Comparison of ENCODE assay signal across 9 mouse cellular contexts in the genomic region with DNA sequence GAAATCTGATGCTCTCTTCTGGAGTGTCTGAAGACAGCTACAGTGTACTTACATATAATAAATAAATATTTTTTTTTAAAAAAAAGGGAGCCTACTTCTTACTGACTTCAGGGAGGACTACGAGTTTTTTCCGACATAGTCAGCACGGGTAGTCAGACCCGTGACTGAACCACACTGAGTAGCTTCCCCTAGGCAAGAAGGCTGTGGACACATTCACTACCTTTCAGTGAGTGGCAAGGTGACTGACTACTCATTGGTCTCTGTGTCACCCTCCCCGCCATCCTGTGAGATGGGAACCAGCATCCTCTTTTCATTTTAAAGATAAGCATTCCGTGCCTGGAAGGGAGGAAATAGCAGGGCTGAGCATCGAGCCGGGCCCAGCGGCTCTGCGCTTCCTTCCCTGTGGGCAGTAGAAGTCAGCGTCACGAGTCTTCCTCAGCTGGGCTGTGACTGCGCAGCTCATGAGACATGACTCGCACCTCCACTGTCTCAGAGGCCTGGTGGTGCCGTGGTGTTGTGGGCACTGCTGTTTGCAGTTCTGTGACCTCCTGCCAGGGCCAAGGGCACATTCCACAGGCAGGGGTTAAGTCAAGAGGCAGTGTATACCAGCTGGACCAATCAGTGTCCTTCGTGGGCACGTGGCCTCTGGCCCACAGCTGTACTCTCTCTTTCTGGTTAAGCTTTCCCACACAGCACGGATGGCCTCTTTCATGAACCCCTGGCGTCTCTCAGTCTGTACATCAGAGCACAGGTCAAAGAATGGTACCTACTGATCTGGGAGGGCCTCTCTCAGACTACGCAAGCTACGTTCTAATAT. TPM values are rescaled to one million over a fixed set of nuclear protein-coding genes. Genes with fewer than 3 reads are reported as not detected.
DNase-seq lines count a peak whose midpoint lies in the region; ATAC-seq and TF ChIP-seq lines count a peak whose summit lies in the region.
"Had no signal": no experiment of that assay in that cellular context is flagged by ENCODE, and none has a peak within 500 bp of the region (broad histone marks: within the 10 kb centered on the region; RNA-seq: fewer than 3 reads in every experiment).

No protein-coding gene starts in this region.

- H3K4me3 ChIP-seq in lung, postnatal 0 days (ENCODE audit: low read depth, low read length): no peak overlapping the region
- no peak overlapping the region for H3K4me3 ChIP-seq in midbrain, embryonic 16.5 days (ENCODE audit: low read depth, low read length)
- H3K4me3 ChIP-seq: lung, embryonic 15.5 days had no signal

- ATAC-seq in lung, postnatal 0 days: peak; percentile 35
- no peak for ATAC-seq in midbrain, embryonic 16.5 days
- no peak for ATAC-seq in cerebellum, adult (ENCODE audit: insufficient number of reproducible peaks, low FRiP score, low TSS enrichment)

- H3K9ac ChIP-seq in lung, postnatal 0 days (replicated peaks; ENCODE audit: low read depth): no peak overlapping the region
- no peak overlapping the region for H3K9ac ChIP-seq in midbrain, embryonic 16.5 days (ENCODE audit: low read depth, low read length)
- H3K9ac ChIP-seq: lung, embryonic 15.5 days had no signal

- no peaks in the 10 kb centered on the region for H3K27me3 ChIP-seq in lung, postnatal 0 days (replicated peaks; ENCODE audit: insufficient read depth, low read length)
- no peaks in the 10 kb centered on the region for H3K27me3 ChIP-seq in midbrain, embryonic 16.5 days (ENCODE audit: control insufficient read depth, insufficient read depth, low read depth, low read length)
- H3K27me3 ChIP-seq: lung, embryonic 15.5 days had no signal

- no peaks in the 10 kb centered on the region for H3K4me1 ChIP-seq in lung, postnatal 0 days (ENCODE audit: insufficient read depth, low read depth, low read length)
- H3K4me1 ChIP-seq in midbrain, embryonic 16.5 days (ENCODE audit: control insufficient read depth, insufficient read depth, low read length): no peaks in the 10 kb centered on the region

- no peaks in the 10 kb centered on the region for H3K9me3 ChIP-seq in lung, postnatal 0 days (ENCODE audit: low read length)
- no peaks in the 10 kb centered on the region for H3K9me3 ChIP-seq in midbrain, embryonic 16.5 days (replicated peaks; ENCODE audit: control insufficient read depth, low read length, poor library complexity, severe bottlenecking)
- H3K9me3 ChIP-seq: lung, embryonic 15.5 days had no signal

- no peak overlapping the region for H3K27ac ChIP-seq in lung, postnatal 0 days (ENCODE audit: low read length)
- no peak overlapping the region for H3K27ac ChIP-seq in midbrain, embryonic 16.5 days (ENCODE audit: low read length)
- H3K27ac ChIP-seq: lung, embryonic 15.5 days had no signal

- no peak for TF ChIP-seq CTCF in lung, postnatal 0 days (IDR thresholded peaks at IDR 0.05)

- DNase-seq in frontal cortex, postnatal 10 days (ENCODE audit: low spot score in 2 of 2): peak; percentile 14 to 25
- DNase-seq in frontal cortex, postnatal 25 days (ENCODE audit: low spot score in 2 of 2): no peak
- DNase-seq in 416B (ENCODE audit: low read depth): peak; percentile 92
- DNase-seq in heart, adult 8-10 months (ENCODE audit: low spot score): peak; percentile 39
- DNase-seq in lung, postnatal 0 days (ENCODE audit: low spot score): peak; percentile 22
- peak; percentile 20 to 29 for DNase-seq in thymus, adult 18-20 months

- no peak overlapping the region for H3K4me2 ChIP-seq in lung, postnatal 0 days (replicated peaks; ENCODE audit: low read depth, low read length)
- H3K4me2 ChIP-seq in midbrain, embryonic 16.5 days (ENCODE audit: low read length): no peak overlapping the region
- H3K4me2 ChIP-seq: lung, embryonic 15.5 days had no signal

- TF ChIP-seq EP300 in lung, postnatal 0 days (IDR thresholded peaks at IDR 0.05): no peak

- no peaks in the 10 kb centered on the region for H3K36me3 ChIP-seq in lung, postnatal 0 days (ENCODE audit: insufficient read depth, low read length)
- no peaks in the 10 kb centered on the region for H3K36me3 ChIP-seq in midbrain, embryonic 16.5 days (ENCODE audit: control insufficient read depth, insufficient read depth, low read length)
- H3K36me3 ChIP-seq: lung, embryonic 15.5 days had no signal

- 40% methylated on average over 21 of the region's 21 CpGs for WGBS in lung, postnatal 0 days
- 79% methylated on average over 21 of the region's 21 CpGs for WGBS in midbrain, embryonic 16.5 days

RNA-seq across cellular contexts. Expression of a gene that starts 45.7 kb away (rescaled TPM):
- total RNA-seq in heart, adult 8-10 months (2022): 1 to 10 TPM; 1.1 to 1.7 (median 1.5) TPM
- polyA plus RNA-seq in lung, postnatal 0 days (2015; fragmentation: Nextera tagmentation; extraction: Ambion mirVana): 8.6 and 9.0 TPM in 2 replicates
- 1.9 and 2.0 TPM in 2 replicates for polyA plus RNA-seq in midbrain, embryonic 16.5 days (2015; fragmentation: Nextera tagmentation; extraction: Ambion mirVana)

Comparison
In these comparisons a context has a peak if more than half of its experiments do, and no peak if none do; other contexts are left out.
1. DNase-seq: peak in frontal cortex, postnatal 10 days (2 of 2), 416B (single experiment), heart, adult 8-10 months (single experiment), lung, postnatal 0 days (single experiment) and thymus, adult 18-20 months (2 of 2); none in frontal cortex, postnatal 25 days (0 of 2).